Mouse (Mus musculus) lung, postnatal 0 days (tissue): ENCODE results near the gene Relt. TPM values are rescaled to one million over a fixed set of nuclear protein-coding genes. Genes with fewer than 3 reads are reported as not detected.

Source experiments
- ATAC-seq: fragments of 200-750 bp; cut with Nextera tagmentation; 2 replicates; pipeline ENCODE4 v1.8.0; 2017; ENCODE audit warnings: moderate library complexity
- DNase-seq: peaks from one replicate; pipeline ENCODE4 v3.0.0-alpha.2; 2016; ENCODE audit warnings: low spot score
- H3K27ac ChIP-seq: fragments of 300-500 bp; sonication (generic); 2 replicates; pipeline ENCODE4 v1.5.1; 2014; ENCODE audit warnings: antibody characterized with exemption, mild to moderate bottlenecking, low read length, mixed read lengths
- H3K27me3 ChIP-seq: fragments of 300-500 bp; sonication (generic); replicated peaks from 2 replicates; pipeline ENCODE4 v1.6.1; 2014; ENCODE audit warnings: low read length, mixed read lengths; ENCODE audit not compliant: insufficient read depth
- H3K36me3 ChIP-seq: fragments of 300-500 bp; sonication (generic); 2 replicates; pipeline ENCODE4 v1.6.1; 2014; ENCODE audit warnings: low read length, mixed read lengths; ENCODE audit not compliant: insufficient read depth
- H3K4me1 ChIP-seq: fragments of 300-500 bp; sonication (generic); 2 replicates; pipeline ENCODE4 v1.6.1; 2014; ENCODE audit warnings: antibody characterized with exemption, low read depth, low read length, mixed read lengths; ENCODE audit not compliant: insufficient read depth
- H3K4me2 ChIP-seq: fragments of 300-500 bp; sonication (generic); replicated peaks from 2 replicates; pipeline ENCODE4 v1.6.1; 2014; ENCODE audit warnings: low read depth, mild to moderate bottlenecking, low read length, moderate library complexity, mixed read lengths
- H3K4me3 ChIP-seq: fragments of 300-500 bp; sonication (generic); 2 replicates; pipeline ENCODE4 v1.5.1; 2014; ENCODE audit warnings: low read depth, low read length
- H3K9ac ChIP-seq: fragments of 300-500 bp; sonication (generic); replicated peaks from 2 replicates; pipeline ENCODE4 v1.6.1; 2014; ENCODE audit warnings: low read depth, mild to moderate bottlenecking
- H3K9me3 ChIP-seq: fragments of 300-500 bp; sonication (generic); 2 replicates; pipeline ENCODE4 v1.6.1; 2016; ENCODE audit warnings: low read length, mixed read lengths
- CTCF ChIP-seq: IDR thresholded peaks from 2 replicates; pipeline ENCODE4 v1.5.1; 2016; ENCODE audit warnings: antibody characterized with exemption, mild to moderate bottlenecking
- EP300 ChIP-seq: IDR thresholded peaks from 2 replicates; pipeline ENCODE4 v1.6.1; 2016; ENCODE audit warnings: antibody characterized with exemption, mild to moderate bottlenecking, control low read depth
- WGBS: fragments of 180-500 bp; shearing (Covaris S2); extraction: QIAGEN DNeasy Blood & Tissue Kit; methylation state at CpG from one replicate; pipeline ENCODE4 v1.1.7; 2014; 5-methylcytosine and 5-hydroxymethylcytosine counted together
- polyA plus RNA-seq: library from polyadenylated mRNA; unstranded; fragments of >200 nt; fragmentation: Nextera tagmentation; extraction: Ambion mirVana; gene quantifications from 2 replicates; pipeline ENCODE4 v1.2.1, GENCODE M21; 2015

Gene Relt
- polyA plus RNA-seq, 1 experiment from 2014 or later: 3.8 TPM

DNA sequence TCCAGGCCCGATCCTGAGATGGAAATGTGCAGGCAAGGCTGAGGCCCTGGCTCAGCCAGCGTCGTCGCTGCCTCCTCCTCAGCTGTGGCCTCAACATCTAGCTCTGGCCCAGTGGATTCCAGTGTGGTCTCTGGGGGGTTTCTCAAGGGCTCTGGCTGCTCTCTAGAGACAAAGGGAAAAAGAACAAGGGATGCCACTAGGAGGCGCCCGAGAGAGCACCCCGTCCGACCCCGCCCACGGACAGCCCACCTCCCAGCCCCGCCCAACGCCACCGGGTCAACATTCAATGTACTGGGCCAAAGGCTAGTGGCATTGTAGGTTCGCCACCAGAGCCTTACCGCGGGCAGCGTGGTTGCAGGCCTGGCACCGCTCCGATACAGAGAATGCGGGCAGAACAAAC is 16.3 kb upstream of the Relt start:
- TF ChIP-seq CTCF (peak; percentile 66), EP300 (no peak)
- ATAC-seq: peak; percentile 42

DNA sequence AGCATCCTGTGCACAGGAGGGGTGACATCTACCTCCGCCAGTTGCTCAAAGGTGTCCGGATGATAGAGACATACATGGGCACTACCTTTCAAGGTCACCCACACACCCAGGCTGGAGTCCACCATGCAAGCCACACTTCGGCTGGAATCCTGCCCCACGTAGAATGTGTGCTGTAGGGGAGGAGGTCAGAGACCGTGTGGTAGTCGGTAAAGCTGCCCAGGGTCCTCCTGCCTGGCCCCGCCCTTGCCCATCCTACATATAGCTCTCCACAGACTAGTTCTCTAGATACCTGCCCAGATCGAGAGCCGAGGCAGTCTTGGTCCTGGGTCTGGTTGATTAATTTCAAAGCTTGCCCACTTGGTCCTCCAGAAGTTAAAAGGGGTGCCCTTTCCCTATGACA is 13.5 kb upstream of the Relt start:
- no peak overlapping the region for H3K4me3 ChIP-seq
- no peak overlapping the region for H3K9ac ChIP-seq
- 79% methylated on average over 9 of the region's 9 CpGs for WGBS
- TF ChIP-seq CTCF: no peak
- no peak for TF ChIP-seq EP300
- H3K4me2 ChIP-seq: no peak overlapping the region
- no peak overlapping the region for H3K27ac ChIP-seq
- DNase-seq: no peak
- H3K36me3 ChIP-seq: peaks cover 63% of the 10 kb centered on the region
- no peaks in the 10 kb centered on the region for H3K4me1 ChIP-seq
- no peaks in the 10 kb centered on the region for H3K27me3 ChIP-seq
- H3K9me3 ChIP-seq: no peaks in the 10 kb centered on the region
- ATAC-seq: no peak

More for the DNA sequence above, 16.3 kb upstream of the Relt start:
- Histone ChIP-seq H3K27ac (no peak overlapping the region), H3K9ac (no peak overlapping the region), H3K4me3 (no peak overlapping the region), H3K4me1 (no peaks in the 10 kb centered on the region), H3K9me3 (no peaks in the 10 kb centered on the region), H3K27me3 (no peaks in the 10 kb centered on the region), H3K4me2 (no peak overlapping the region), H3K36me3 (peaks cover 66% of the 10 kb centered on the region)
- DNase-seq: peak; percentile 72
- whole genome bisulfite sequencing: 19% methylated on average over 20 of the region's 20 CpGs

DNA sequence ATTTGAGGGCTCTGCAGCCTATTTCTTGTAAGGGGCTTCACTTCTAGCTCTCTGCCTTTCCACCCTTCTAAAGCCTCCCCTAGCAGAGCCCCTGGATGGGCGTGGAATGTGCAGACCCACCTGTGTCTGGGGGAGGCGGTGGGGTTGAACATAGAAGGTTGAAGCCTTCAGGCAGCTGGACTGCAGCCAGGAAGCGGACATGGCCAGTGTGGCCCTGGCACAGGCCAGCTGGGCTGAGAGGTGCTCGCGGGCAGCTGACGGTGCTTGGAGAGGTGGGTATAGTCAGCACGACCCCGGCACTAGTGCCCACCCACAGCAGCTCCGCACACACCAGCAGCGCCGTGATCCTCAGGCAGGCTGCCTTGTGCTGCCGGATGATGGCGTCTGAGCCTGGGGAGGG is 13.0 kb upstream of the Relt start:
- H3K4me1 ChIP-seq: no peaks in the 10 kb centered on the region
- no peak for TF ChIP-seq EP300
- no peak for TF ChIP-seq CTCF
- 65% methylated on average over 13 of the region's 13 CpGs for WGBS
- H3K4me3 ChIP-seq: no peak overlapping the region
- peaks cover 58% of the 10 kb centered on the region for H3K36me3 ChIP-seq
- H3K9ac ChIP-seq: no peak overlapping the region
- no peaks in the 10 kb centered on the region for H3K27me3 ChIP-seq
- H3K27ac ChIP-seq: 0 out of 2 replicates have a peak overlapping the region, but pooled peaks have one; percentile 6
- no peak for DNase-seq
- H3K4me2 ChIP-seq: no peak overlapping the region
- no peaks in the 10 kb centered on the region for H3K9me3 ChIP-seq
- ATAC-seq: no peak

DNA sequence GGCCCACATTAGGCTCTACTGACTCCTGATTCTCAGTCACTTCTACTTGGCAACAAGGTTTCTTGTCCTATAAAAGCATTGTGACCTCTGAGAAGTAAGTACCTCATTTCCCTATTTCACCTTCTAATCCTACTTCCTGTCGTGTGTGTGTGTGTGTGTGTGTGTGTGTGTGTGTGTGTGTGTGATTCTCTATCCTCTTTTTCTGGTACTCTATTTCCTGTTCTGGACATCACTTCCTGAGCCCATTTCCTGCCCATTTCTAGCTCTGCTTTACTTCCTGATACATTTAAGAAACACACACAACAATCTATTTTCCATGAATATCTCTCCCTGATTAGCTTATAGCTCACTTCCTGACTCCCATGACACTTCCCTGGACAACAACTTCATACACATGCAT is 12.6 kb upstream of the Relt start:
- ATAC-seq: peak; percentile 45
- no peaks in the 10 kb centered on the region for H3K4me1 ChIP-seq
- H3K27ac ChIP-seq: 0 out of 2 replicates have a peak overlapping the region, but pooled peaks have one; percentile 6
- H3K9me3 ChIP-seq: no peaks in the 10 kb centered on the region
- no peak overlapping the region for H3K9ac ChIP-seq
- DNase-seq: no peak
- TF ChIP-seq CTCF (no peak), EP300 (0 out of 2 replicates have a peak, but pooled peaks have one; percentile 27)
- 36% methylated on average over 1 of the region's 1 CpGs for WGBS
- H3K36me3 ChIP-seq: peaks cover 55% of the 10 kb centered on the region
- H3K4me2 ChIP-seq: no peak overlapping the region
- H3K27me3 ChIP-seq: no peaks in the 10 kb centered on the region
- no peak overlapping the region for H3K4me3 ChIP-seq

DNA sequence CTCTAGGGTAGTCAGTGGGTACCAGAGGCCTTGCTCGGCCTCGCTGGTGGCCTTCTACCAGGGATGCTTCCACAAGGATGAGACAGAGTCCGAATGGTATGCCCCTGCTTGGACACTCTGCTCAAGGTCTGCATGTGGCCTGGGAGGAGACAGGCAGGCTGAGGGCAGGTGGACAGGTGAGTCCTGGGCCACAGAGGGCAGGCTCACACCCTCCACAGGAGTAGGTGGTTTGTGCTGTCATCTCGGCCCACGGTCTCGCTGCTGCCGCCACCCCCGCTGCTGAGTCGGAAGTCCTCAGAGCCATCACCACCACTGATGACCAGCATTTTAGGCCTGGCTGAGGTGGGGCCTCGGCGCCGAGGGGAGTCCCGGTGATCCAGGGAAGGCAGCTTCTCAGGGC is 10.0 kb upstream of the Relt start:
- no peak overlapping the region for H3K27ac ChIP-seq
- no peak overlapping the region for H3K4me3 ChIP-seq
- DNase-seq (no peak), ATAC-seq (no peak)
- H3K4me1 ChIP-seq: no peaks in the 10 kb centered on the region
- no peaks in the 10 kb centered on the region for H3K27me3 ChIP-seq
- H3K9ac ChIP-seq: no peak overlapping the region
- TF ChIP-seq EP300 (no peak), CTCF (no peak)
- H3K9me3 ChIP-seq: no peaks in the 10 kb centered on the region
- no peak overlapping the region for H3K4me2 ChIP-seq
- 91% methylated on average over 13 of the region's 13 CpGs for whole genome bisulfite sequencing
- H3K36me3 ChIP-seq: peaks cover 32% of the 10 kb centered on the region

DNA sequence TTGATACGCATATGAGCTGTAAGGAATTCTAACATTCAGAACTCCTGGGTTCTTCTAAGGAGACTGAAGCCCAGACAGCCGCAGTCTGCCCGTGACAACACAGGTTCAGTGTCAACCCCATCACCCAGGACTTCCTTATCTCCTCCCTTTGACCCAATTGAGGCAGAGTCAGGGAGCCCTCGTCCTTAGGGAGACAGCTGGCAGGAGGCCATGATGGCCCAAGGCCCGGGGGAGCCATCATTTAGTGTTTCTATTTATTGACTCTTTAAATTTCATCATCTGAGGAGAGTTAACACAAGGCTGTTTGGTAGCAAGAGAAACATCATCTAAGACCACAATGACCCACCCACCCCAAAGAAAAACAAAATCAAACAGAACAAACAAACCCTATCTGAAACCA is 8.6 kb upstream of the Relt start:
- Histone ChIP-seq H3K27me3 (no peaks in the 10 kb centered on the region), H3K9ac (no peak overlapping the region), H3K4me3 (no peak overlapping the region), H3K4me1 (no peaks in the 10 kb centered on the region), H3K36me3 (peaks cover 19% of the 10 kb centered on the region), H3K9me3 (no peaks in the 10 kb centered on the region), H3K27ac (no peak overlapping the region), H3K4me2 (no peak overlapping the region)
- DNase-seq (no peak), ATAC-seq (no peak)
- 60% methylated on average over 5 of the region's 5 CpGs for WGBS
- no peak for TF ChIP-seq CTCF
- TF ChIP-seq EP300: no peak

DNA sequence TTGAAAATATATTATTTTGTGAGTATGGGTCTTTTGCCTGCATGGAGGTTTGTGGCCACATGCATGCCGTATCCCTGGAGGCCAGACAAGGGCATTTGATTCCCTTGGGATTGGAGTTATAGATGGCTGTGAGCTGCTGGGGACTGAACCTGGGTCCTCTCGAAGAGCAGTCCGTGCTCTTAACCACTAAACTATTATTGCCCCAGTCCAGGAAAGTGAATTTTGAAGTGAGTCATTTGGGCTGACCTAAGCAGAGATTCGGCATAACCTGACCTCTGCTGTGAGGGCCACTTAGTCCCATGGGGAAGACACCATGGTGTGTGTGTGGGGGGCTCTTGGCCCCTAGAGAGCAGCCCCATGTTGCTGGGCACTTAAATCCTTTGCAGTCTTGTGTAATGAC is 8.1 kb upstream of the Relt start:
- no peak for TF ChIP-seq CTCF
- TF ChIP-seq EP300: no peak
- Histone ChIP-seq H3K4me2 (no peak overlapping the region), H3K9me3 (no peaks in the 10 kb centered on the region), H3K9ac (no peak overlapping the region), H3K27me3 (no peaks in the 10 kb centered on the region), H3K4me1 (no peaks in the 10 kb centered on the region), H3K4me3 (no peak overlapping the region), H3K36me3 (peaks cover 16% of the 10 kb centered on the region), H3K27ac (no peak overlapping the region)
- 91% methylated on average over 4 of the region's 4 CpGs for WGBS
- DNase-seq (no peak), ATAC-seq (no peak)
